Mouse (Mus musculus) 3134 (cell line): Measurements from ENCODE around the gene Fau.
"Not testable (repeated sequence)": the region's sequence is repeated elsewhere in the genome, so short reads cannot be mapped to it uniquely, and the experiment has no call there.

ENCODE experiments used
- DNase-seq: peaks from one replicate; pipeline ENCODE4 v3.0.0-alpha.2; 2011; ENCODE audit warnings: low spot score; ENCODE audit not compliant: insufficient read length; ENCODE audit errors: extremely low read depth

Gene Fau

GRCm38 (mm10) chr19:6057313-6058096 lies at the start of gene Fau, which contains the start of gene Mrpl49:
TSS of gene Fau (plus strand) at chr19:6057844.
TSS of gene Mrpl49 (minus strand) at chr19:6057785.
- DNase-seq, result peak; percentile 98

GRCm38 (mm10) chr19:6009137-6009536 lies 48.5 kb upstream of the Fau start:
- no peak for DNase-seq

- no peak for DNase-seq
These were observed 44.0 kb upstream of the Fau start for GRCm38 (mm10) chr19:6013691-6014090.

- DNase-seq, result peak; percentile 82
These were observed 42.6 kb upstream of the Fau start for GRCm38 (mm10) chr19:6014991-6015510.

GRCm38 (mm10) chr19:6015511-6016315 lies 41.9 kb upstream of the Fau start, which contains the start of gene Capn1:
TSS of gene Capn1 (minus strand) at chr19:6015897.
- DNase-seq, result peak; percentile 79

GRCm38 (mm10) chr19:6016532-6016931 lies 41.1 kb upstream of the Fau start:
- no peak for DNase-seq

- DNase-seq, result peak; percentile 57
These were observed 39.2 kb upstream of the Fau start for GRCm38 (mm10) chr19:6018142-6019089.

GRCm38 (mm10) chr19:6020276-6020675 lies 37.4 kb upstream of the Fau start:
- no peak for DNase-seq

GRCm38 (mm10) chr19:6023059-6023458 lies 34.6 kb upstream of the Fau start:
- no peak for DNase-seq

GRCm38 (mm10) chr19:6023930-6024329 lies 33.7 kb upstream of the Fau start:
- DNase-seq, result no peak

- peak; percentile 39 for DNase-seq
These were observed 28.7 kb upstream of the Fau start for GRCm38 (mm10) chr19:6028991-6029390.

GRCm38 (mm10) chr19:6029426-6029825 lies 28.2 kb upstream of the Fau start:
- DNase-seq, result no peak

- DNase-seq, result no peak
These were observed 26.9 kb upstream of the Fau start for GRCm38 (mm10) chr19:6030520-6031280.

GRCm38 (mm10) chr19:6035966-6036585 lies 21.6 kb upstream of the Fau start:
- no peak for DNase-seq

GRCm38 (mm10) chr19:6037695-6038094 lies 19.9 kb upstream of the Fau start:
- no peak for DNase-seq

GRCm38 (mm10) chr19:6038326-6038725 lies 19.3 kb upstream of the Fau start:
- no peak for DNase-seq

- no peak for DNase-seq
These were observed 17.6 kb upstream of the Fau start for GRCm38 (mm10) chr19:6040002-6040401.

GRCm38 (mm10) chr19:6042293-6042692 lies 15.4 kb upstream of the Fau start:
- DNase-seq, result no peak

- DNase-seq, result not testable (repeated sequence)
These were observed 13.5 kb upstream of the Fau start for GRCm38 (mm10) chr19:6044102-6044501.
